Mouse (Mus musculus) hindbrain, embryonic 14.5 days (tissue): ENCODE data around the gene Bco2. TPM values are rescaled to one million over a fixed set of nuclear protein-coding genes. Genes with fewer than 3 reads are reported as not detected.

Source experiments
- ATAC-seq: fragments of 200-750 bp; cut with Nextera tagmentation; 2 replicates; pipeline ENCODE4 v1.8.0; 2017; ENCODE audit warnings: moderate number of reproducible peaks, mild to moderate bottlenecking, moderate TSS enrichment, moderate library complexity; ENCODE audit not compliant: low FRiP score
- DNase-seq: peaks from one replicate; pipeline ENCODE4 v3.0.0-alpha.2; 2015; ENCODE audit warnings: low spot score
- H3K27ac ChIP-seq: fragments of 300-500 bp; sonication (generic); 2 replicates; pipeline ENCODE4 v1.5.1; 2014; ENCODE audit warnings: mild to moderate bottlenecking, moderate library complexity
- H3K27me3 ChIP-seq: fragments of 300-500 bp; sonication (generic); 2 replicates; pipeline ENCODE4 v1.6.1; 2014; ENCODE audit warnings: mild to moderate bottlenecking, low read length, mixed read lengths; ENCODE audit not compliant: control insufficient read depth, insufficient read depth
- H3K36me3 ChIP-seq: fragments of 300-500 bp; sonication (generic); replicated peaks from 2 replicates; pipeline ENCODE4 v1.6.1; 2014; ENCODE audit not compliant: control insufficient read depth, insufficient read depth
- H3K4me1 ChIP-seq: fragments of 300-500 bp; sonication (generic); replicated peaks from 2 replicates; pipeline ENCODE4 v1.6.1; 2014; ENCODE audit warnings: antibody characterized with exemption, low read length, mixed read lengths; ENCODE audit not compliant: control insufficient read depth, insufficient read depth
- H3K4me2 ChIP-seq: fragments of 300-500 bp; sonication (generic); replicated peaks from 2 replicates; pipeline ENCODE4 v1.6.1; 2014; ENCODE audit warnings: mild to moderate bottlenecking, moderate library complexity
- H3K4me3 ChIP-seq: fragments of 300-500 bp; sonication (generic); replicated peaks from 2 replicates; pipeline ENCODE4 v1.5.1; 2014; ENCODE audit warnings: mild to moderate bottlenecking, low read length
- H3K9ac ChIP-seq: fragments of 300-500 bp; sonication (generic); 2 replicates; pipeline ENCODE4 v1.6.1; 2014
- H3K9me3 ChIP-seq: fragments of 300-500 bp; sonication (generic); 2 replicates; pipeline ENCODE4 v1.6.1; 2016; ENCODE audit warnings: low read length; ENCODE audit not compliant: control insufficient read depth
- WGBS: fragments of 180-500 bp; shearing (Covaris S2); extraction: QIAGEN DNeasy Blood & Tissue Kit; methylation state at CpG from one replicate; pipeline ENCODE4 v1.1.7; 2014; 5-methylcytosine and 5-hydroxymethylcytosine counted together
- polyA plus RNA-seq: library from polyadenylated mRNA; unstranded; fragments of >200 nt; fragmentation: Nextera tagmentation; extraction: Ambion mirVana; gene quantifications from 2 replicates; pipeline ENCODE4 v1.2.1, GENCODE M21; 2014

The Bco2 gene
- polyA plus RNA-seq, 1 experiment from 2014 or later, result 0.35 TPM

DNA sequence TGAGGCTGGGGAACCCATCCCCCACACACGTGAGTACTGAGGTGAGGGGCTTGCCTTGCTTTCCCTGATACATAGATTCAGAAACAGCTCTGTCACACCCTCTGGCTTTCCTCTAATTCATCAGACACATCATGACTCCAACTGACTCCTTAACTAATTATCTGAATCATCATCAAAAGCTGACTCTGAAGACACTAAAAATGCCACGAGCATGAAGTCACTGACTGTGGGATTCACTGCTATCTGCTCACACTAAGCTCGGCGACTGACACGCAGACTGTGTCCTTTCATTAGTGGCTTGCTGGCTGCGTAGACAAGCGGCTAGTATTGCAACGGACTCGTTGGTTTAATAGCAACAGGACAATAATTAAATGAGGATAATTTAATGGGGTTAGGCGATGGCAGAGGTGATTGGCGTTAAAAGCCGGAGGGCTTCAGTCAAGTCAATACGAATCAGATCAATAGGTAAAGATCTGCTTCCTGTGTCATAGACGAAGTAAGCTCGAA lies 54.5 kb downstream of the Bco2 start:
- Histone ChIP-seq H3K27ac (peak overlapping the region; percentile 69; the same call in 1 of the 2 replicates), H3K4me1 (0 out of 2 replicates have a peak, but pooled peaks cover 7% of the 10 kb centered on the region), H3K9ac (peak overlapping the region; percentile 53), H3K4me2 (peak overlapping the region; percentile 52), H3K4me3 (peak overlapping the region; percentile 27), H3K9me3 (no peaks in the 10 kb centered on the region), H3K36me3 (no peaks in the 10 kb centered on the region), H3K27me3 (no peaks in the 10 kb centered on the region)
- no peak for DNase-seq
- 72% methylated on average over 15 of the region's 15 CpGs for WGBS
- ATAC-seq, result no peak

DNA sequence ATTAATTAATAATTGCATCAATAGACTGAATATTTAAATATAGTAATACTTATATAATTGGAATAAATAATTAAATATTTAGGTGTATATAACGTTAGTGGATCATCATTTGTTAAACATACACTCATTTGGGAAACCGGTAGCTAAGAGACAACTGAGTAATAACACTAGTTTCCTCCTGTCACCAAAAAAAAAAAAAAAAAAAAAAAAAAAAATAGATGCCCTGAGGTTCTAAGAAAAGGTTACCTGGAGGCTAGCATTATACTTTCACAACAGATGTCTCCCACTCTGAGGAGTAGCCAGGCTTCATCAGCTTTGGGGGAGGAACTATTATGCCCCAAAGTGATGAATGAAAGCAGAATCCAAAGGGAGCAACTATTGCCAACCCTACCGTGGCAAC lies 55.2 kb downstream of the Bco2 start:
- H3K9ac ChIP-seq, result no peak overlapping the region
- H3K4me1 ChIP-seq, result 0 out of 2 replicates have a peak, but pooled peaks cover 7% of the 10 kb centered on the region
- no peaks in the 10 kb centered on the region for H3K36me3 ChIP-seq
- DNase-seq (no peak), ATAC-seq (no peak)
- H3K27ac ChIP-seq, result no peak overlapping the region
- H3K9me3 ChIP-seq, result no peaks in the 10 kb centered on the region
- H3K27me3 ChIP-seq, result no peaks in the 10 kb centered on the region
- H3K4me2 ChIP-seq, result peak overlapping the region; percentile 52; the same call in 1 of the 2 replicates
- WGBS, result 84% methylated on average over 3 of the region's 3 CpGs
- H3K4me3 ChIP-seq, result no peak overlapping the region

DNA sequence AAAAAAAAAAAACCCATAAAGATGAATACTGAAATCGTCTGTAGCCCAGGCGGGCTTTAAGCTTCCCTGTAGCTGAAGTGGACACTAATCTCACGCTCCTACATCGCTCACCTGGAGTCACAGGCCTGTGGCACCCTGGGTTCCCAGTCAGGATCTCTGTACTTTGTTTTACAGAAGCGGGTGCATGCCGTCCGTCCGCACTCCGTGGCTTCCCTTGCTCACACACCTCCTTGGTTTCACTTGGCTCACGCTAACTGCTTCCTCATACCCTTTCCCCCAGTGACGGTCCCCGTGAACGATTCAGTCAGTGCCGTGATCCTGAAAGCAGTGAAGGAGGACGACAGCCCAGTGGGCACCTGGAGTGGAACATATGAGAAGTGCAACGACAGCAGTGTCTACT lies 56.2 kb downstream of the Bco2 start:
- H3K9ac ChIP-seq, result no peak overlapping the region
- no peaks in the 10 kb centered on the region for H3K36me3 ChIP-seq
- ATAC-seq, result no peak
- no peaks in the 10 kb centered on the region for H3K9me3 ChIP-seq
- 87% methylated on average over 16 of the region's 16 CpGs for WGBS
- no peaks in the 10 kb centered on the region for H3K27me3 ChIP-seq
- no peak overlapping the region for H3K4me3 ChIP-seq
- H3K4me2 ChIP-seq, result no peak overlapping the region
- H3K27ac ChIP-seq, result no peak overlapping the region
- H3K4me1 ChIP-seq, result 0 out of 2 replicates have a peak, but pooled peaks cover 7% of the 10 kb centered on the region
- DNase-seq, result no peak

DNA sequence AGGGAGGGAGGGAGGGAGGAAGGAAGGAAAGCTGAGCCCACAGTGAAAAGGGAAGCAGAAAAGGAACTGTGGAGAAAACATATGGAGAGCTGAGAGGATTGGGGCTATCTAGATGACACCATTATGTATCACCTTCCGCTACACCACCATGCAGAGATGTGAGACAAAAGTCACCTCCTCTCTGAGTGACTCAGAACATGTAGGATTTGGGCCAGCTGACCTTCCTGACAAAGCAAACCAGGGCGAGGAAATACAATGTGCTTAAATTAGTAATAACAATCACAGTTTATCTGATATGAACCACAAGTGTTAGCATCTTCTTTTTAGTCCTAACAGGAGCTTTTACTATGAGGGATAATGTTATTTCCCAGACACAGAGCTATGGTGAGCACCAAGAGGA lies 57.4 kb downstream of the Bco2 start:
- no peaks in the 10 kb centered on the region for H3K9me3 ChIP-seq
- no peak for ATAC-seq
- no peaks in the 10 kb centered on the region for H3K27me3 ChIP-seq
- H3K27ac ChIP-seq, result no peak overlapping the region
- no peak for DNase-seq
- no peak overlapping the region for H3K4me2 ChIP-seq
- WGBS, result 92% methylated on average over 2 of the region's 2 CpGs
- H3K36me3 ChIP-seq, result no peaks in the 10 kb centered on the region
- H3K4me1 ChIP-seq, result 0 out of 2 replicates have a peak, but pooled peaks cover 7% of the 10 kb centered on the region
- no peak overlapping the region for H3K4me3 ChIP-seq
- H3K9ac ChIP-seq, result no peak overlapping the region

- Histone ChIP-seq H3K36me3 (no peaks in the 10 kb centered on the region), H3K9me3 (no peaks in the 10 kb centered on the region), H3K9ac (no peak overlapping the region), H3K27me3 (no peaks in the 10 kb centered on the region), H3K4me2 (no peak overlapping the region), H3K27ac (no peak overlapping the region), H3K4me3 (no peak overlapping the region), H3K4me1 (0 out of 2 replicates have a peak, but pooled peaks cover 7% of the 10 kb centered on the region)
- DNase-seq (no peak), ATAC-seq (no peak)
- WGBS, result 75% methylated on average over 6 of the region's 6 CpGs
These were observed 57.9 kb downstream of the Bco2 start for GRCm38 (mm10) chr9:50497076-50497475.

GRCm38 (mm10) chr9:50496546-50496945 lies 58.4 kb downstream of the Bco2 start:
- Histone ChIP-seq H3K4me2 (0 out of 2 replicates have a peak overlapping the region, but pooled peaks have one; percentile 8), H3K9me3 (no peaks in the 10 kb centered on the region), H3K9ac (no peak overlapping the region), H3K27ac (no peak overlapping the region), H3K27me3 (no peaks in the 10 kb centered on the region), H3K36me3 (no peaks in the 10 kb centered on the region), H3K4me1 (0 out of 2 replicates have a peak, but pooled peaks cover 7% of the 10 kb centered on the region), H3K4me3 (no peak overlapping the region)
- no peak for DNase-seq
- ATAC-seq, result no peak
- WGBS, result 21% methylated on average over 6 of the region's 6 CpGs

DNA sequence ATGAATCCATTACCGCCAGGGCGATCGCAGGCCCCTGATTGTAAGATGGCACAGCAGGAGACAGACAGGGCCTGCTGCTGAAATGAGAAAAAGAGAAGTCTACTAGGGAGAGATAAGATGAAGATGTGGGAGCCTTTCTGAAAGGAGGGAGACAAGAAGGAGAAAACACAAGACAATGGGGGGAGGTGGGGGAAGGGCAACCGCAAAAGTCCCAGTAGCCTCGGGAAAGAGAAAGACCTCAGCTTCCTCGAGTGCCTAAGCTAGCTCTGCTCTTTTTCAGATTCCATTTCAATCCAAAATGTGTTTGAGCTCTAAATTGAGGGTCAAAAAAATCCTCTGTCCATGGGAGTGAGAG lies 58.9 kb downstream of the Bco2 start:
- no peak overlapping the region for H3K27ac ChIP-seq
- H3K4me1 ChIP-seq, result 0 out of 2 replicates have a peak, but pooled peaks cover 7% of the 10 kb centered on the region
- H3K36me3 ChIP-seq, result no peaks in the 10 kb centered on the region
- no peaks in the 10 kb centered on the region for H3K27me3 ChIP-seq
- no peak overlapping the region for H3K9ac ChIP-seq
- WGBS, result 15% methylated on average over 6 of the region's 6 CpGs
- 0 out of 2 replicates have a peak overlapping the region, but pooled peaks have one; percentile 8 for H3K4me2 ChIP-seq
- H3K4me3 ChIP-seq, result no peak overlapping the region
- ATAC-seq (no peak), DNase-seq (no peak)
- H3K9me3 ChIP-seq, result no peaks in the 10 kb centered on the region

DNA sequence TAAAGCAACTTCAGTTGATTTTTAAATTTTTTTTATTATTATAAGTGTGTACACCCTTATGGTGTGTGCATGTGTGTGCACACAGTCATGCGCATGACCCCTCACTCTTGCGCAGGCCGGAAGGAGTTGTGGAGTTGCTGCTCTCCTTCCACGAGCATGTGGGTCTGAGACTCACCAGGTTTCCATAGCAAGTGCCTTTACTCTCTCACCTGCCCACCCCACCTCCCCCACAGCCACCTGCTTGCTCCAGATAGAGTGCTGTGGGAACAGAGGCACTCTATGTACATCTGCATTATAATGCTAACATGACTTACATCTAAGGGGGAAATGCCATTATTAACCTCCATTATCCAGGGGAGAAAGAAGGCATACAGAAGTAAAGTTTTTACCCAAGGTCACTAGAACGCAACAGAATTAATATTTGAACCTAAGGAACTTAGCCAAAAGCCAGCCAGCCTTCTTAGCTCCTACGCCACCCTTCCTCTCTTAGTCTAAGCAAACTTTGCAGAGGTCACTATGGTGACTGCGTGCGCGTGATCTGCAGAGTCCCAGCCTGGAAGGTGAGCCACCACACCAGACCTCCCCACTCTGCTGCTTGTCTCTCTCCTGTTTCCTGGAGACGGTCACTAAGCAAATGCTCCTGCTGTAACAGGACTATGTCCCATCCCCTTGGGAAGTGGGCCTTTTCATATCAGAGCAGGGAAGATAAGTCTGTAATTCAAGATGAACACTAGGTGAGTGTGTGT lies 59.4 kb downstream of the Bco2 start:
- no peak for ATAC-seq
- H3K27me3 ChIP-seq, result no peaks in the 10 kb centered on the region
- H3K27ac ChIP-seq, result no peak overlapping the region

GRCm38 (mm10) chr9:50494311-50494710 lies 60.7 kb downstream of the Bco2 start, which contains the start of gene Plet1:
Gene Plet1 (plus strand): TSS chr9:50494525.
- ATAC-seq, result no peak
- Histone ChIP-seq H3K36me3 (no peaks in the 10 kb centered on the region), H3K27me3 (no peaks in the 10 kb centered on the region), H3K4me3 (no peak within 1 kb of the TSS), H3K4me1 (0 out of 2 replicates have a peak, but pooled peaks cover 7% of the 10 kb centered on the region), H3K9me3 (no peaks in the 10 kb centered on the region), H3K27ac (no peak within 1 kb of the TSS), H3K9ac (no peak within 1 kb of the TSS), H3K4me2 (no peak within 1 kb of the TSS)
- 86% methylated on average over 6 of the region's 6 CpGs for WGBS
- DNase-seq, result no peak

More for the DNA sequence above, 59.4 kb downstream of the Bco2 start:
- H3K9ac ChIP-seq, result no peak overlapping the region
- DNase-seq, result no peak
- H3K4me1 ChIP-seq, result 0 out of 2 replicates have a peak, but pooled peaks cover 7% of the 10 kb centered on the region
- H3K4me3 ChIP-seq, result no peak overlapping the region
- H3K9me3 ChIP-seq, result no peaks in the 10 kb centered on the region
- 0 out of 2 replicates have a peak overlapping the region, but pooled peaks have one; percentile 8 for H3K4me2 ChIP-seq
- WGBS, result 70% methylated on average over 10 of the region's 10 CpGs
- H3K36me3 ChIP-seq, result no peaks in the 10 kb centered on the region
